Mouse (Mus musculus): ENCODE measurements around the gene Nr4a1.

GRCm38 (mm10) chr15:101277351-101277899, 23.4 kb downstream of the Nr4a1 start:
- TF ChIP-seq POLR2A (IDR thresholded peaks at IDR 0.05; ENCODE audit: low read depth, low read length) (no peak), CTCF (conservative IDR thresholded peaks at IDR 0.05; ENCODE audit: insufficient read depth, insufficient read length, low read depth, low read length) (no peak)

Data from kidney, adult 2 months (tissue).